Mouse (Mus musculus) C2C12 (cell line): ENCODE measurements around the gene Faf1.

Source experiments
- CEBPB ChIP-seq: IDR thresholded peaks from one replicate; pipeline ENCODE4 v1.6.1; 2011; ENCODE audit warnings: low read depth, mild to moderate bottlenecking, control low read depth, moderate library complexity
- CTCF ChIP-seq: IDR thresholded peaks from one replicate; pipeline ENCODE4 v1.5.1; 2011; ENCODE audit not compliant: control insufficient read depth, insufficient read depth, insufficient read length
- FOSL1 ChIP-seq: IDR thresholded peaks from one replicate; pipeline ENCODE4 v1.8.0; 2011; ENCODE audit warnings: mild to moderate bottlenecking, low read length; ENCODE audit not compliant: poor library complexity, insufficient read depth, severe bottlenecking
- MAX ChIP-seq: IDR thresholded peaks from one replicate; pipeline ENCODE4 v1.6.1; 2011; ENCODE audit warnings: mild to moderate bottlenecking, control low read depth
- MYOD1 ChIP-seq: IDR thresholded peaks from one replicate; pipeline ENCODE4 v1.6.1; 2011; ENCODE audit warnings: low read depth; ENCODE audit not compliant: control insufficient read depth, insufficient read length
- MYOG ChIP-seq: IDR thresholded peaks from one replicate; pipeline ENCODE4 v1.6.1; 2011; ENCODE audit not compliant: control insufficient read depth, insufficient read length; ENCODE audit errors: extremely low read depth
- USF1 ChIP-seq: IDR thresholded peaks from one replicate; pipeline ENCODE4 v1.6.1; 2011; ENCODE audit warnings: low read depth, mild to moderate bottlenecking, control low read depth, moderate library complexity

GRCm38 (mm10) chr4:109782577-109783114 lies 106.3 kb downstream of the Faf1 start:
- TF ChIP-seq CTCF = no peak
- no peak for TF ChIP-seq MYOG
- no peak for TF ChIP-seq CEBPB
- TF ChIP-seq MAX = no peak
- no peak for TF ChIP-seq MYOD1
- TF ChIP-seq USF1 = no peak
- no peak for TF ChIP-seq FOSL1
